Mouse (Mus musculus): ENCODE results near the gene Sema4b.

- TF ChIP-seq CTCF (IDR thresholded peaks at IDR 0.05): no peak
- no peak for TF ChIP-seq POLR2A (IDR thresholded peaks at IDR 0.05; ENCODE audit: insufficient read depth, low read depth, low read length)
These were observed 32.0 kb upstream of the Sema4b start for GRCm38 (mm10) chr7:80154689-80155088.
